Mouse (Mus musculus) lung, postnatal 0 days (tissue): ENCODE results near the gene Wdfy4.

Experiments
- CTCF ChIP-seq: IDR thresholded peaks from 2 replicates; pipeline ENCODE4 v1.5.1; 2016; ENCODE audit warnings: antibody characterized with exemption, mild to moderate bottlenecking
- EP300 ChIP-seq: IDR thresholded peaks from 2 replicates; pipeline ENCODE4 v1.6.1; 2016; ENCODE audit warnings: antibody characterized with exemption, mild to moderate bottlenecking, control low read depth

DNA sequence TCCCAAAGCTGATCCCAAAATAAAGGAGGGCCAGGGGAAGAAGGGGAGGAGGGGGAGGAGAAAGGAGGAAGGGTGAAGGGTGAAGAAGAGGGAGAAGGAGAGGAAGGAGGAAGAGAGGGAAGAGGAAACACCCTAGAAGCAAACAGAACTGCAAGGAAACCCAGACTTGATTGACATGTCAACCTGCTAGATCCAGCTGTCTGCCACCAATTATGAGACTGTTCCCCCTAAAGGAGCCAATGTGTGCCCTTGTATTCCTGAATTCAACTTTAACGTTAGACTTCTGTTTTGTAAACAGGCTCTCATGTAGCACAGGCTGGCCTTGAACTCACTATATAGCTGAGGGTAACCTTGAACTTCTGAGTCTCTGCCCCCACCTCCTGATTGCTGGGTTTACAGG is 29.9 kb upstream of the Wdfy4 start:
- no peak for TF ChIP-seq CTCF
- no peak for TF ChIP-seq EP300
